Mouse (Mus musculus) liver, postnatal 0 days (tissue): ENCODE results near the gene Tradd.

ENCODE experiments used
- CTCF ChIP-seq: sonication (generic); IDR thresholded peaks from 2 replicates; pipeline ENCODE4 v1.5.1; 2016; ENCODE audit warnings: antibody characterized with exemption, low read depth
- EP300 ChIP-seq: IDR thresholded peaks from 2 replicates; pipeline ENCODE4 v1.6.1; 2016; ENCODE audit warnings: antibody characterized with exemption, low read depth, mild to moderate bottlenecking

GRCm38 (mm10) chr8:105288231-105288630 is 23.8 kb upstream of the Tradd start:
- no peak for TF ChIP-seq CTCF
- no peak for TF ChIP-seq EP300
